9 mouse cellular contexts compared by ENCODE assay signal in genomic region chr2:32908796-32909195, GRCm38 (mm10). TPM values are rescaled to one million over a fixed set of nuclear protein-coding genes. Genes with fewer than 3 reads are reported as not detected.
DNase-seq lines count a peak whose midpoint lies in the region; ATAC-seq lines count a peak whose summit lies in the region.
"Had no signal": no experiment of that assay in that cellular context is flagged by ENCODE, and none has a peak within 500 bp of the region (broad histone marks: within the 10 kb centered on the region; RNA-seq: fewer than 3 reads in every experiment).

No protein-coding gene starts in this region.

- H3K9ac ChIP-seq in forebrain, embryonic 14.5 days (ENCODE audit: low read length), result peak overlapping the region; percentile 25; the same call in 1 of the 2 replicates
- no peak overlapping the region for H3K9ac ChIP-seq in intestine, embryonic 14.5 days (ENCODE audit: low read length)
- no peak overlapping the region for H3K9ac ChIP-seq in midbrain, embryonic 12.5 days (replicated peaks)

- H3K4me3 ChIP-seq in forebrain, embryonic 14.5 days (ENCODE audit: low read depth, low read length), result no peak overlapping the region
- H3K4me3 ChIP-seq in intestine, embryonic 14.5 days (ENCODE audit: low read depth, low read length), result no peak overlapping the region
- H3K4me3 ChIP-seq in midbrain, embryonic 12.5 days, result no peak overlapping the region
- H3K4me3 ChIP-seq: erythroblast, embryonic 14.5 days had no signal

- 25% methylated on average over 11 of the region's 11 CpGs for WGBS in forebrain, embryonic 14.5 days
- 23% methylated on average over 11 of the region's 11 CpGs for WGBS in intestine, embryonic 14.5 days
- WGBS in midbrain, embryonic 12.5 days, result 41% methylated on average over 11 of the region's 11 CpGs

- H3K9me3 ChIP-seq in forebrain, embryonic 14.5 days (replicated peaks; ENCODE audit: control insufficient read depth, low read length), result no peaks in the 10 kb centered on the region
- no peaks in the 10 kb centered on the region for H3K9me3 ChIP-seq in intestine, embryonic 14.5 days (ENCODE audit: control insufficient read depth, low read length)
- no peaks in the 10 kb centered on the region for H3K9me3 ChIP-seq in midbrain, embryonic 12.5 days

- H3K27me3 ChIP-seq in forebrain, embryonic 14.5 days (replicated peaks; ENCODE audit: control insufficient read depth, insufficient read depth, low read length), result no peaks in the 10 kb centered on the region
- H3K27me3 ChIP-seq in intestine, embryonic 14.5 days (replicated peaks; ENCODE audit: control insufficient read depth, insufficient read depth, low read length), result no peaks in the 10 kb centered on the region
- H3K27me3 ChIP-seq in midbrain, embryonic 12.5 days, result peaks cover 3% of the 10 kb centered on the region; the same call in 1 of the 2 replicates

- H3K4me1 ChIP-seq in forebrain, embryonic 14.5 days (ENCODE audit: control insufficient read depth, insufficient read depth, low read length), result peaks cover 16% of the 10 kb centered on the region
- H3K4me1 ChIP-seq in intestine, embryonic 14.5 days (replicated peaks; ENCODE audit: control insufficient read depth, insufficient read depth, low read length), result peaks cover 33% of the 10 kb centered on the region
- peaks cover 32% of the 10 kb centered on the region for H3K4me1 ChIP-seq in midbrain, embryonic 12.5 days

- no peak overlapping the region for H3K4me2 ChIP-seq in forebrain, embryonic 14.5 days (ENCODE audit: low read length)
- H3K4me2 ChIP-seq in intestine, embryonic 14.5 days (ENCODE audit: low read length), result peak overlapping the region; percentile 34
- peak overlapping the region; percentile 22 for H3K4me2 ChIP-seq in midbrain, embryonic 12.5 days (replicated peaks)

- no peak for ATAC-seq in forebrain, embryonic 14.5 days
- ATAC-seq in intestine, embryonic 14.5 days (replicated peaks; ENCODE audit: low FRiP score, low TSS enrichment, low read depth), result 0 out of 2 replicates have a peak, but pooled peaks have one; percentile 25
- ATAC-seq in midbrain, embryonic 12.5 days (ENCODE audit: low FRiP score, low read depth), result no peak

- intact Hi-C loops in left cerebral cortex, postnatal 14 days (cut with DNase I), result no loop called here

- H3K27ac ChIP-seq in forebrain, embryonic 14.5 days (ENCODE audit: low read depth, low read length), result peak overlapping the region; percentile 75
- H3K27ac ChIP-seq in intestine, embryonic 14.5 days (ENCODE audit: low read depth), result peak overlapping the region; percentile 83
- peak overlapping the region; percentile 73 for H3K27ac ChIP-seq in midbrain, embryonic 12.5 days (replicated peaks)

- peak; percentile 53 to 61 for DNase-seq in cerebellum, postnatal 10 days
- no peak for DNase-seq in cerebellum, adult 9-11 months
- DNase-seq in forebrain, embryonic 14.5 days (ENCODE audit: low spot score), result no peak
- peak; percentile 72 for DNase-seq in intestine, embryonic 14.5 days (ENCODE audit: low spot score)
- no peak for DNase-seq in right cerebral cortex, postnatal 36 days (ENCODE audit: low spot score in 2 of 2)
- no peak for DNase-seq in left cerebral cortex, postnatal 14 days (ENCODE audit: low spot score in 2 of 2)
- no peak for DNase-seq in cerebellum, adult 11-12 months

- H3K36me3 ChIP-seq in forebrain, embryonic 14.5 days (ENCODE audit: control insufficient read depth, insufficient read depth, low read length), result peaks cover 22% of the 10 kb centered on the region
- peaks cover 38% of the 10 kb centered on the region for H3K36me3 ChIP-seq in intestine, embryonic 14.5 days (ENCODE audit: control insufficient read depth, insufficient read depth, low read length)
- H3K36me3 ChIP-seq in midbrain, embryonic 12.5 days, result peaks cover 19% of the 10 kb centered on the region; the same call in 1 of the 2 replicates

RNA-seq across cellular contexts. Expression of gene Fam129b, which starts 32.9 kb away (rescaled TPM):
- polyA plus RNA-seq in forebrain, embryonic 14.5 days (2014; fragmentation: Nextera tagmentation; extraction: Ambion mirVana), result 13.8 and 17.7 TPM in 2 replicates
- polyA plus RNA-seq in intestine, embryonic 14.5 days (2014; fragmentation: Nextera tagmentation; extraction: Ambion mirVana), result 22.3 and 25.2 TPM in 2 replicates
- polyA plus RNA-seq in midbrain, embryonic 12.5 days (2016; fragmentation: Nextera tagmentation; extraction: Ambion mirVana), result 27.0 and 29.1 TPM in 2 replicates
- total RNA-seq in left cerebral cortex, postnatal 14 days (2021), result 10 to 100 TPM; 20.0 to 21.0 TPM

RNA-seq across cellular contexts. Expression of gene Rpl12, which starts 52.6 kb away (rescaled TPM):
- 94.3 and 128 TPM in 2 replicates for polyA plus RNA-seq in forebrain, embryonic 14.5 days (2014; fragmentation: Nextera tagmentation; extraction: Ambion mirVana)
- 259 and 272 TPM in 2 replicates for polyA plus RNA-seq in intestine, embryonic 14.5 days (2014; fragmentation: Nextera tagmentation; extraction: Ambion mirVana)
- 108 and 111 TPM in 2 replicates for polyA plus RNA-seq in midbrain, embryonic 12.5 days (2016; fragmentation: Nextera tagmentation; extraction: Ambion mirVana)
- total RNA-seq in left cerebral cortex, postnatal 14 days (2021), result 100 to 1,000 TPM; 117 to 120 TPM

RNA-seq across cellular contexts. Expression of gene Lrsam1, which starts 52.6 kb away (rescaled TPM):
- 13.6 and 15.7 TPM in 2 replicates for polyA plus RNA-seq in forebrain, embryonic 14.5 days (2014; fragmentation: Nextera tagmentation; extraction: Ambion mirVana)
- 7.0 and 7.9 TPM in 2 replicates for polyA plus RNA-seq in intestine, embryonic 14.5 days (2014; fragmentation: Nextera tagmentation; extraction: Ambion mirVana)
- 16.2 and 21.1 TPM in 2 replicates for polyA plus RNA-seq in midbrain, embryonic 12.5 days (2016; fragmentation: Nextera tagmentation; extraction: Ambion mirVana)
- 10 to 100 TPM; 31.1 to 40.6 TPM for total RNA-seq in left cerebral cortex, postnatal 14 days (2021)

Comparison
In these comparisons a context has a peak if more than half of its experiments do, and no peak if none do; other contexts are left out.
1. DNase-seq: peak in cerebellum, postnatal 10 days (2 of 2) and intestine, embryonic 14.5 days (single experiment); none in cerebellum, adult 9-11 months (single experiment), forebrain, embryonic 14.5 days (single experiment), right cerebral cortex, postnatal 36 days (0 of 2), left cerebral cortex, postnatal 14 days (0 of 2) and cerebellum, adult 11-12 months (single experiment).
2. Peak in every context shown above with its lines, with median percentiles within 50 percentile points of each other: H3K27ac ChIP-seq.